Mouse (Mus musculus) stomach, postnatal 0 days (tissue): ENCODE results near the gene Dusp21.

Source experiments
- CTCF ChIP-seq: IDR thresholded peaks from 2 replicates; pipeline ENCODE4 v1.5.1; 2016; ENCODE audit warnings: antibody characterized with exemption, low read depth, mild to moderate bottlenecking, moderate library complexity
- EP300 ChIP-seq: optimal IDR thresholded peaks from 2 replicates; pipeline ENCODE3; 2016; ENCODE audit warnings: antibody characterized with exemption

- TF ChIP-seq CTCF: no peak
- no peak for TF ChIP-seq EP300
Observed at GRCm38 (mm10) chrX:18145557-18145956, at the start of gene Dusp21.
